Mouse (Mus musculus) heart, postnatal 0 days (tissue): Measurements from ENCODE around the gene Tmem164.

Experiments
- CTCF ChIP-seq: IDR thresholded peaks from 2 replicates; pipeline ENCODE4 v1.5.1; 2016; ENCODE audit warnings: antibody characterized with exemption, control low read depth, low read depth
- EP300 ChIP-seq: IDR thresholded peaks from 2 replicates; pipeline ENCODE4 v1.6.1; 2016; ENCODE audit warnings: antibody characterized with exemption, low read depth

DNA sequence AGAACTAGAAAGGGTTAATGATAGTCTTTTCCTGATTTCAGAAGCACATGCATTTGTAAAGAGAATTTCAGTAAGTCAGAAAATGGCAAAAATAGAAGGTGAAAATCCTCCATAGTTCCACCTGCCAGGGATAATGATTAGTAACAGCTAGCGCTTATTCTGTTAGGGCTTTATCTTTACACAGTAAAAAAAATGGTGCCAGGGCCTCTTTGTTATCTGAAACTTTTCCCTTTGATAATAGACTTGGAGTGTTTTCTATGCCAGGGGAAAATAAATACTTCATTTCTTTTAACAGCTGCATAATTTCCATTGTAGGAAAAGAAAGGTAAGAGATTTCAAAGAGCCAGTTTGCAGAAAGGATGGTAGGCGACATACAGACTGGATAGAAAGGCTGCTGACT is 43.0 kb downstream of the Tmem164 start:
- TF ChIP-seq CTCF (no peak), EP300 (no peak)
